Mouse (Mus musculus) induced T-regulatory cell, adult 2 months (primary cell): ENCODE measurements around the gene Coro2a.
A peak's percentile ranks its signal among the peaks of the same experiment; 100 is the strongest.
"Not testable (repeated sequence)": the region's sequence is repeated elsewhere in the genome, so short reads cannot be mapped to it uniquely, and the experiment has no call there.

ENCODE experiments used
- DNase-seq: peaks from one replicate; pipeline ENCODE4 v3.0.0-alpha.2; 2012; ENCODE audit warnings: low read depth

Gene Coro2a

GRCm38 (mm10) chr4:46601844-46602423, at the start of gene Coro2a:
Gene Coro2a, minus strand, starts transcription at chr4:46602202.
- peak; percentile 95 for DNase-seq

- peak; percentile 97 for DNase-seq
Measured at GRCm38 (mm10) chr4:46650086-46650753, 48.2 kb upstream of the Coro2a start, which contains the start of gene Tbc1d2. Gene Tbc1d2, minus strand, starts transcription at chr4:46650209.

GRCm38 (mm10) chr4:46649161-46649560, 47.2 kb upstream of the Coro2a start:
- DNase-seq, result no peak

DNA sequence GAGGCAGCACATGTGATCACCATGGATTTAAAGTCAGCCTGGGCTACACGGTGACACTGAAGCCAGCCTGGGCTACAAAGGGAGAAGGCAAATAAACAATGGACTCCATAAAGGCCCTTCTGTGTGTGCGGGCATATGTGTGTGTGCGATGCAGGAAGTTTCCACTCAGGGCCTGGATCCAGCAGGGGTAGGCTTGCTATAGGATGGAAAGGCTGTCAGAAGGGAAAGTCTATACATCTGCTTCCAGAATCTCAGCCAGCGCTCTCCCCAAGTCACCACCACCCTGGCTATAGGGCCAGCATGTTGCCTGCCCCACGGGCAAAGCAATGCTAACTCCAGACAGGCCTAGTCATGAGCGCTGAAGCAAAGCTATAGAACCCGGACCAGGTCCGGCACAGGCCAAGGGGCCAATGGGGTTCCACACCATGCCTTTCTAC, 41.7 kb upstream of the Coro2a start:
- DNase-seq, result no peak

- no peak for DNase-seq
Measured at GRCm38 (mm10) chr4:46642924-46643675, 41.1 kb upstream of the Coro2a start.

GRCm38 (mm10) chr4:46641283-46641682, 39.3 kb upstream of the Coro2a start:
- DNase-seq, result peak; percentile 50

DNA sequence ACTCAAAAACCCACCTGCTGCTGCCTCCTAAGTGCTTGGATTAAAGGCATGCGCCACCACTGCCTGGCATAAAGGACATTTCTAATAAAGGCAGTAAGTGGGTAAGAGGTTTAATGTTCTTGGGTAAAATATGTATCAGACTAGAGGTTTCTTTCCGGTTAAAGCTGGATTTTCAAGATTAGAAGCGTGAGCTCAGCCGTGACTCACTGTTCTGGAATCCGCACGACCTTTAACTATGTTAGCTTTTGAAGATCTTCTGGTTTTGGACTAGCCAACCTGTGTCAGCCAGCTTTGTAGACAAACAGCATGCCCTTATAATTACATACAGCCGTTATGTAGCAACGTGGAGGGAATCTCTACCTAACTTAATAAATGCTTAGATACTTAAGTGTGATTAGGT, 37.9 kb upstream of the Coro2a start:
- DNase-seq, result no peak

GRCm38 (mm10) chr4:46637250-46637649, 35.2 kb upstream of the Coro2a start:
- DNase-seq, result not testable (repeated sequence)

GRCm38 (mm10) chr4:46635702-46636430, 33.9 kb upstream of the Coro2a start:
- peak; percentile 60 for DNase-seq

DNA sequence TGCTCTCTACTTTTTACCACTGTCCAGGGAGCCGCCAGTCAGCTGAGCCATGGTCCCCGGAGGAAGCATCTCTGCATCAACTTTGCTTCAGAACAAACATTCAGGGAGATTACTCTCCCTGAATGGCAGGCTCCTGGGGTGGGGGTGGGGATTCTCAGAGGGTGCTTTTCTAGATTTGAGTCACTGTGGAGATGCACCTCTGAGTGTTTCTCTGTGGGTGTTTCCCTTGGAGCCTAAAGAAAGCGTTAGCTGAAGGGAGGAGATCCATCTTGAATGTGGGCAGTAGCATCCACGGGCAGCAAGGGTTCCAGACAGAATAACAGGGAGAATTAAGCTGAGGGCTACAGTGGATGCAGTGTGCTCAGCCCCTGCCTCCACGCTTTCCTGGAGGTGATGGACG, 32.9 kb upstream of the Coro2a start:
- peak; percentile 77 for DNase-seq

- DNase-seq, result peak; percentile 38
Measured at GRCm38 (mm10) chr4:46633565-46633964, 31.6 kb upstream of the Coro2a start.

- peak; percentile 44 for DNase-seq
Measured at GRCm38 (mm10) chr4:46632465-46632864, 30.5 kb upstream of the Coro2a start.

DNA sequence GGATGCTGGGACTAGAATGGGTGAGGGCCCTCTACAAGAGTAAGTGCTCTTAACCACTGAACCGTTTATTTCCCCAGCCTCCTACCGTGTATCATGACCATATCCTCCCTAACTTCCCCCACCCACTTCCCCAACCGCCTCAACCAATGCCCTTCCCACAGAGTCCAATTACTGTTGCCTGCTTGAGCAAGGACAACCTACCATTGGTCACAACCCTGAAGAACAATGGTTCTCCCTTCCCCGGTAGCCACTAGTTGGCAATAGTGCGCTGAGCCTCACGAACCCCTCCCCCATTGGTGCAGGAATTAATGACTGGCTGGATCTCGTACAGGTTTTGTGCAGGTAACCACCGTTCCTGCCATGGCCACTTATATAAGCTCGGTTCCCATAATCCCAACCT, 28.4 kb upstream of the Coro2a start:
- peak; percentile 70 for DNase-seq

DNA sequence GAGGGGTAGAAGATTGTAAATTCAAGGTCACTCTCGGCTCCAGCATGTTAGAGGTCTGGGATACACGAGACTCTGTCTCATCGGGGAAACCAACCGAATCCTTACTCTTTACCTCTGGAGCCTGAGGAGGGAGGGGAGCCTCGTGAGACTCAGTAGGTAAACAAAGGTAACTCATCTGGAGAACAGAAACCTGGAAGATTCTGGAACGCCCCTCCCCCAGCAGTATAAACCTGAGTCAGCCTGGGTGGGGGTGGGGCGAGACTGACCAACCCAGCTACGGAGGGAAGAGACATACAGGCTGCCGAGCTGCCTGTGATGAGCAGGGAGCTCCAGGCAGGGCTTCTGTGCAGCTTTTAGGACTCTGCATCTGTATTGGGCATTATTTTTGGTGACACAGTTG, 26.9 kb upstream of the Coro2a start:
- DNase-seq, result no peak

GRCm38 (mm10) chr4:46628081-46628480, 26.1 kb upstream of the Coro2a start:
- DNase-seq, result no peak

DNA sequence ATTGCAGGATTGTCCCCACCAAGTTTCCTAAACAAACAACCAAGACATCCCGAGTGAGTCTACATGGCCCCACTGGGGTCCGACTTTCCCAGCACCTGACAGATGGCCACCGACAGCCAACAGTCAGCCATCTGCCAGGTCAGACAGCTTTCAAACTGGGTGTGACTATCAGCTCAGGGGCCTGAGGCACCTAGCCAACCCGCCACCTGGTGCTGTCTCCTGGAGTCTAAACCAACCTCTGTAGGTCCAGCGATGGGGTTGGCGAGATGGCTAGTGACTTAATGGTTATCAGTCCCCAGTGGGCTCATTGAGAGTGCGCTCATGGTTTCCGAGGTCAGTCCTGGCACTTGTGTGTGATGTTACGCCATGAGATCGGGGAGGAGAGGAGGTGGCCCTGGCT, 23.1 kb upstream of the Coro2a start:
- no peak for DNase-seq

- DNase-seq, result no peak
Measured at GRCm38 (mm10) chr4:46623007-46623406, 21.0 kb upstream of the Coro2a start.

DNA sequence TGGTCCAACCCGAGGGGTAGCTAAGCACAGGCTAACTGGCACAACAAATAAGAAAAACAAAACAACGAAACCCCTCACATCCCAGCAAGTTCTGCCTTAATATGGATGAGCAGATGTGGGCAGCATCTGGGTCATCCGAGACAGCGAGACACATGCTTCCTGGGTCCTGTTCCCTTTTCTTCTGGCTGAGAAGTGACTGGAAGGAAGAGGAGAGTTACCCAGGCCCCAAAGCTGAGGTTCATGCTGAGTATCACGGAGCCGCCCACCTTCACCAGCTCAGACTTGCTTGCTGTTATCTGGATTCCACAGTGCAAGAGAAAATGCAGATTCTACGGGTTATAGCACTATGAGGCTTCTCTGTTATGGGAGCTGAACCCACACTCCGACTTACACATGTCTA, 18.9 kb upstream of the Coro2a start:
- DNase-seq, result no peak

- DNase-seq, result no peak
Measured at GRCm38 (mm10) chr4:46620330-46620729, 18.3 kb upstream of the Coro2a start.

DNA sequence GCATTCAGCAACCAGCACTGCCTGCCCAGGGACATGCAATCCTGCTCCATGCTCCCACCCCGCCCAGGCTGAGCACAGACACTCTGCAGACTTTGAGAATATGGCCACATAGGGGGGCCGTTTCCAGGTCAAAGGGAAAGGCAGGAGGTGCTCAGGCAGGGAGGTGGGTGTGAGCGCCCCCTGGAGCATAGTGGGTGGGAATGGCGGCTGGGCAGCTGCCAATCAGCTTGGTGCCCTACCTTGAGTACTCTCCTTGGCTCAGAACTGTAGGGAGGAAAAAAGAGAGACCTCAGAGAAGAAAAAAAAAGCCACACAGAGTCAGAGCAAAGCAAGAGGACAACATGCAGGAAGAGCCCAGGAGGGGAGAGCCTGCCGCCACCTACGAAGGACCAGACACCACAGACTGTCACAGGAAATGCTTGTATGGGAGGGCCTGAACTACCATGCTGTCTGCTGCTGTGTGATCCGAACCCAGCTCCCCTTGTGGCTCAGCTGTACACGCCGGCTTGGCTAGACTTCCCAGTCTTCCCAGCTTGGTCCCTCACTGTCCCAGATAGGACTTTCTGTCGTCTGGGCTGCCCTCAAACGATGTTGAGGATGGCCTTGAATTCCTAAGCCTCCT, 16.3 kb upstream of the Coro2a start:
- DNase-seq, result peak; percentile 67

DNA sequence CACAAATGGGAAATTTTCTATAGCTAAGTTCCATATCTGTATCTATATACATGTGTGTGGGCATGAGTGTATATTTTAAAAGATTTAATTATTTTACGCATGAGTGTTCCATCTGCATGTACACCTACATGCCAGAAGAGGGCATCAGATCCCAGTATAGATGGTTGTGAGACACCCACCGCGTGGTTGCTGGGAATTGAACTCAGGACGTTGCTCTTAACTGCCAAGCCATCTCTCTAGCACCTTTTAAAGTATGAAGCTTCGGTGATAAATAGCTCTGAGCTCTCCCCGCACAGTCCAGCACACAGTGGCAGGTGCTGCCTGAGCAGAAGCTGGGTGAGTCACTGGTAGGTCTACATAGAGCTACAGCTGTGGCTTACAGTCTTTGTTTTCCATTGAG, 15.4 kb upstream of the Coro2a start:
- peak; percentile 57 for DNase-seq

- no peak for DNase-seq
Measured at GRCm38 (mm10) chr4:46614641-46615040, 12.6 kb upstream of the Coro2a start.
